Mouse (Mus musculus): ENCODE results near the gene Cntnap5a.

GRCm38 (mm10) chr1:116306555-116306954 is 622.0 kb downstream of the Cntnap5a start:
- TF ChIP-seq CTCF (IDR thresholded peaks at IDR 0.05 in 2 of 3, conservative IDR thresholded peaks at IDR 0.05 in 1 of 3; ENCODE audit: control insufficient read depth in 1 of 3, insufficient read depth in 1 of 3, low read depth in 2 of 3, low read length in 3 of 3, poor library complexity in 1 of 3, severe bottlenecking in 1 of 3) (no peak), POLR2A (IDR thresholded peaks at IDR 0.05; ENCODE audit: control insufficient read depth in 1 of 2, insufficient read depth in 1 of 2, low read depth in 1 of 2, low read length in 2 of 2, poor library complexity in 1 of 2) (no peak), KAT2A (conservative IDR thresholded peaks at IDR 0.05; ENCODE audit: low read depth, low read length) (no peak), POLR2AphosphoS5 (IDR thresholded peaks at IDR 0.05; ENCODE audit: borderline replicate concordance, low read depth, low read length) (no peak), MAX (IDR thresholded peaks at IDR 0.05; ENCODE audit: low read length) (no peak), CHD2 (IDR thresholded peaks at IDR 0.05; ENCODE audit: low read length) (no peak), GATA1 (IDR thresholded peaks at IDR 0.05; ENCODE audit: low read depth, low read length) (no peak), USF1 (IDR thresholded peaks at IDR 0.05; ENCODE audit: low read depth, low read length) (no peak), TBP (IDR thresholded peaks at IDR 0.05; ENCODE audit: low read depth, low read length) (no peak), ZMIZ1 (IDR thresholded peaks at IDR 0.05; ENCODE audit: low read depth, low read length) (no peak), HCFC1 (IDR thresholded peaks at IDR 0.05; ENCODE audit: low read depth, low read length) (no peak), EP300 (IDR thresholded peaks at IDR 0.05; ENCODE audit: low read depth in 1 of 2, low read length in 2 of 2) (no peak), E2F4 (IDR thresholded peaks at IDR 0.05; ENCODE audit: borderline replicate concordance, low read depth, low read length) (no peak)

Data from MEL (cell line).